Mouse (Mus musculus): ENCODE measurements around the gene Lyplal1. TPM values are rescaled to one million over a fixed set of nuclear protein-coding genes. Genes with fewer than 3 reads are reported as not detected.

The Lyplal1 gene
- polyA plus RNA-seq, 1 experiment from 2014 or later: 11.9 TPM

DNA sequence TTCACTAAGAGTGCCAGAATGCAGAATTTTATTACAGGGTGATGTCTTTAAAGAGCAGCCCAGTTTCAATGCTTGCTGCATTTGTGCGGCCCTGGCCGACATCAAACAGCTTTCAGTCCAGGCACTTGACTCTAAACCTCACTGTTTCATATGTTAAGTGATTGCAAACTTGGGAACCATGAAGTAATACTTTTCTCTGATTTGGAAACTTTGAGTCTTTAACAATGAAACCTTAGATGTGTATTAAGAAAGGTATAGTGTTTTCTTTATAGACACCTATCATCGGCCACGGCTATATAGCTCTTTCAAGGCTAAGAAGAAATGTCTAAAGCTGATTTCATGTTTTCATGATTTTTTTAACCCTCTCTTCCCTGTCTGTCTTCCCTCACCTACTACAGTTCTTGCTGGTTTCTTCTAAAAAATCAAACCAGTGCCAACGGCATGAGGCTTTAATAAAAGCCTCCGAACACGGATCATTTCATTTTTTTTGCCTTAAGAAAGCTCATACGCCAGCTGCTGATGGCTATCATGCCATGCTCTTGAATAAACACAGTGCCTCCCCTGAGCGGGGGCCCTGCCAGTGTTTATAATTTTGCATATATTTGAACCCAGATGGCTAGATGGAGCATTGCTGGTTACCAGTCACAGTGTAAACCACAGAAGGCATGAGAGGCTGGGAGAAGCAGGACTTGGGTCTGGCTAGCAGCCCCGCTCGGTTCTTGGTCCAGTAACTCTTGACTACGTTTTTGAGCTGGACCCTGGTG is 63.6 kb downstream of the Lyplal1 start:
- Histone ChIP-seq H3K4me1 (ENCODE audit: insufficient read depth) (no peaks in the 10 kb centered on the region), H3K4me2 (ENCODE audit: low read depth, low read length) (no peak overlapping the region), H3K27ac (ENCODE audit: low read depth) (no peak overlapping the region), H3K9ac (replicated peaks) (no peak overlapping the region), H3K36me3 (replicated peaks; ENCODE audit: insufficient read depth, low read length) (no peaks in the 10 kb centered on the region), H3K4me3 (ENCODE audit: low read depth, low read length) (no peak overlapping the region), H3K27me3 (ENCODE audit: insufficient read depth, low read length) (no peaks in the 10 kb centered on the region), H3K9me3 (ENCODE audit: low read length) (no peaks in the 10 kb centered on the region)
- TF ChIP-seq EP300 (IDR thresholded peaks at IDR 0.05; ENCODE audit: low read depth) (no peak), CTCF (IDR thresholded peaks at IDR 0.05; ENCODE audit: low read depth) (no peak)
- WGBS (ENCODE audit: insufficient replicate concordance): 82% methylated on average over 12 of the region's 12 CpGs
- DNase-seq: no peak
- ATAC-seq: no peak

DNA sequence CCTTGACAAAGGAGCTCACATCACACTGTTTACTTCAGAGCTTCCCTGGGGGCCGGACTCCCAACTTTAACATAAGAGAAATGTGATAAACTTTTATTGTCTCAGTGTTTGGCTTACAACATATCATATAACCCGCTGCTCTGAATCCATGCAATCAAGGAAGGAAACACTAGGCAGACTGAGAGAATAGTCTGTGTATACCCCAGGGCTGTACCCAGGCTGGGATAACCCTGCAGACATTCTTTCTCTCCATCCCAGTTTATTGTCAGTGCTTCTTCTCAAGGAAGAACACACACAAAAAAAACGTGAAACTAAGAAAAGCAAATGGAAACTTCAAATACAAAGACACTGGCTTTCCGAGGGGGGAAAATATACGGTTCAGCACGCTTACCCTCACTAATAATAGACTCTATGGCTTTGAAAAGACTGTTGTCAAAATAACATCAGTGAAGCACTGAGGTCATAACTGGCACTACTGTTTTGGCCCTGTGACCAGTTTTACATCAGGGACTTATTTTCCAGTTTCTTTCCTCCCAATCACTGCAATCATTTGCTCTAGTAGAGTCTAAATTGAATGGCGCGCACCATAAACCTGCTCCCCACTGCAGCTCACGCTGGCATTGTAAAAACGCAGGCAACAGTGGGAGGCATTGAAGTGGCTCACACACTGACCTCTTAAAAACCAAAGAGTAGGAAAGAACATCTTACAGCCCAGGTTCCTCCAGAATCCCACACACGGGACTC is 73.2 kb downstream of the Lyplal1 start:
- ATAC-seq: no peak
- H3K4me3 ChIP-seq (ENCODE audit: low read depth, low read length): no peak overlapping the region
- TF ChIP-seq CTCF (IDR thresholded peaks at IDR 0.05; ENCODE audit: low read depth): no peak
- TF ChIP-seq EP300 (IDR thresholded peaks at IDR 0.05; ENCODE audit: low read depth): no peak
- no peaks in the 10 kb centered on the region for H3K27me3 ChIP-seq (ENCODE audit: insufficient read depth, low read length)
- H3K4me1 ChIP-seq (ENCODE audit: insufficient read depth): no peaks in the 10 kb centered on the region
- no peak overlapping the region for H3K4me2 ChIP-seq (ENCODE audit: low read depth, low read length)
- WGBS (ENCODE audit: insufficient replicate concordance): 78% methylated on average over 11 of the region's 11 CpGs
- H3K9me3 ChIP-seq (ENCODE audit: low read length): no peaks in the 10 kb centered on the region
- no peaks in the 10 kb centered on the region for H3K36me3 ChIP-seq (replicated peaks; ENCODE audit: insufficient read depth, low read length)
- H3K9ac ChIP-seq (replicated peaks): no peak overlapping the region
- H3K27ac ChIP-seq (ENCODE audit: low read depth): no peak overlapping the region
- DNase-seq: no peak

DNA sequence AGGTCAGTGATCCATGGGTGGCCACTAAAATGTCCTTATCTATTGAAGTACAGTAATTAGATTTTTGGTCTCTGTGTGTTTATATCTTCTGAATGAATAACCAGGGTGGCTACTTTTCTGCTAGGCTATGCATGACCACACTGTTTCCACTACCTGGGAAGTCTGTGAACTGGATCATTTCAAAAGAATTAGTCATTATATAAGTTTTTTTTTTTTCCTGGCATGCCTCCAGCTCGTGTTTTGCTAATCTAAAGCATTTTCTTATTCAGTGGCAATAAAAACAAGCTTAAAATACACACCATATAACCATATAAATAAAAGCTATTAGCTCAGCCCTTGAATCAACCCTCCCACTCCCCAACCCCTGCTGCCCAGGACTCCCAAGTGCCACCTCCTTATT is 75.3 kb downstream of the Lyplal1 start:
- H3K9ac ChIP-seq (replicated peaks): no peak overlapping the region
- no peak overlapping the region for H3K4me3 ChIP-seq (ENCODE audit: low read depth, low read length)
- TF ChIP-seq CTCF (IDR thresholded peaks at IDR 0.05; ENCODE audit: low read depth) (no peak), EP300 (IDR thresholded peaks at IDR 0.05; ENCODE audit: low read depth) (no peak)
- no peaks in the 10 kb centered on the region for H3K36me3 ChIP-seq (replicated peaks; ENCODE audit: insufficient read depth, low read length)
- no peaks in the 10 kb centered on the region for H3K27me3 ChIP-seq (ENCODE audit: insufficient read depth, low read length)
- WGBS (ENCODE audit: insufficient replicate concordance): 51% methylated on average over 1 of the region's 1 CpGs
- no peak overlapping the region for H3K27ac ChIP-seq (ENCODE audit: low read depth)
- H3K4me1 ChIP-seq (ENCODE audit: insufficient read depth): no peaks in the 10 kb centered on the region
- DNase-seq (no peak), ATAC-seq (no peak)
- H3K4me2 ChIP-seq (ENCODE audit: low read depth, low read length): no peak overlapping the region
- no peaks in the 10 kb centered on the region for H3K9me3 ChIP-seq (ENCODE audit: low read length)
